Mouse (Mus musculus) induced T-regulatory cell, adult 2 months (primary cell): Measurements from ENCODE around the gene Hes7.

Experiments used
- DNase-seq: peaks from one replicate; pipeline ENCODE4 v3.0.0-alpha.2; 2012; ENCODE audit warnings: low read depth

Hes7 gene

DNA sequence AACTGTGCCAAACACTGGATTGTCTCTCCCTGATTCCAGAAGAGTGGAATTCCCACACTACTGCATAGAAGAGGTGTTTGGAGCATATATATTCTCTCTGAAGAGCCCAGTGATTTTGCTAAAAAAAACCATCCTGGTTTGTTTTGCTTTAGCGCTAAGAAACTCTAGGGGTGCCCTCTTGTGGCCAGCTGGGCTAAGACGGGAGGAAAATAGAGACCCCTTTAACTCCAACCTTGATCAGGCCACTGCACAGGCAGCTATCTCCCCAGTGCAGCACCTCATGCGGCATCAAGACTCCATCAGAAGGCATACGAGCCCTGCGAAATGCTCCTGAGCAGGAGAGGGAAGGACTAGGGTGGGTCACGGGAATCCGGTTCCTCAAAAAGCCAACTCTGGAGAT lies 30.2 kb downstream of the Hes7 start:
- DNase-seq, result peak; percentile 76

DNA sequence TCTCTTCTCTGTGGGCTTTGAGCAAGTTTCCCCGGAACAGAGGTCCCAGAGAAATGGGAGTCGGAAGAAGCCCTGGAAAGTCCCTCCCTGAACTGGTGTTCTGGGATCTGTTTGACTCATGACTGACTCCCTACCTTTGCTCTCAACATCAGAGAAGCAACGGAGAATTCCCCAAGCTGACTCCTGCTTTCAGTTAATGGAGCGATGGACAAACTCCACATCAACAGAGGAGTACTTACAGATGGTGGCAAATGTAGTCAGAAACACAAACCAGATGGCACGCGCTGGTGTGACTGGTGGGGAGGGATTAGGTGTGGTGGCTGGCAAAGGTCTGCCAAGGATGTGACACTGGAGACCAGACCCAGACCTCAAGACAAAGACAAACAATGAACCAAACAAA lies 30.8 kb downstream of the Hes7 start:
- DNase-seq, result no peak

DNA sequence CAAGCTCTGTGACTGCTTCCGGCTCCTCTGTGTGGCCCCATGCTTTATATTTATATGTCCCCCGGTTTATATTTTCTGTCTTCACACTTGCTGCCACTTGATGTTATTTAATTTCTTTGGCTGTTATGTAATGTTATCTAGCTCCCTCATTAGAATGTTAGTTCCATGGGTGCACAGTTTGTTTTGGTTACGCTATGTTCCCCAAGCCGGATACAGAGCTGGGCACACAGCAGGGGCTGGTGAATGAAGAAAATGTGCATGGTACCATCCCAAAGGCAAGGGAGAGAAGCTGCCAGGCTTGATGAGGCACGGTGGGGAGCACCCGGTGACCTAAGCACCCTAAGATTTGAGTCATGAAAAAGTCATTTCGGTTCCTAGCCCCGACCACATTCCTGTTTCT lies 33.6 kb downstream of the Hes7 start:
- DNase-seq, result no peak

DNA sequence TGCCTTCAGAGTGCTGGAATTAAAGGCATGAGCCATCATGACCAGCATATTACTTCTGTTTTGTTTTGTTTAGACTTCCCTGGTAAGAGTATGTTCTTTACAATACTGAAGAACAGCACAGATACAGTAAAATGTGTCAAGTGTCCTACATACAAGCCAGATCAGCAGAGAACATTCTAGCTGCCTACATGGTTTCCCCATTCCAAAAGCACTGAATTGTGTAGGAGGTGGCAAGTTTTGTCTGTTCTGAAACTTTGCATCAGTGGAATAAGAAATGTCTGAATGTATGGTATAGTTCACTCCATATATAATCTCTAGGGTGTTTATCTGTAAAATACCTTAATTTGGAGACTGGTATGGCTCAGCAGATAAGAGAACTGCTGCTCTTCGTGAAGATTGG lies 35.1 kb downstream of the Hes7 start:
- DNase-seq, result no peak

DNA sequence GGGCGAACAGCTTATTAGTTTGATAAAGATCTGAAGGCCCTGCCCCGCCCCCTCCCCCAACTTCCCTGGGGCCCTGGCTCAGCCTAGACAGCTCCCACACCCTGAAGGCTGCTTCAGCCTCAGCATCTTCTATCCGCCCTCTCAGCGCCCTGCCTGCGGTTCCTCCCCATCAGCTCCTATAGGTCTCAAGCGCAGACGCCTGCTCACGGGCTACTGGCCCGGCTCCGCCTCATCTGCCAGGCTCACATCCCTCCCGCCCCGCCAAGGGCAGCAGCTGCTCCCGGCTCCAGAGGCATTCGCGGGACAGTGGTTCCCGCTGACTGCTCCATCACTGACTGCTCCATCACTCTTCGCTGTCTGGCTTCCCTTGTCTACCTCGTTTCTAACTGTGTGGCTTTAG lies 36.6 kb downstream of the Hes7 start, which contains the start of gene Alox12b:
TSS of gene Alox12b (plus strand) at position 190 of the 400 bp plus-strand sequence.
- DNase-seq, result no peak

DNA sequence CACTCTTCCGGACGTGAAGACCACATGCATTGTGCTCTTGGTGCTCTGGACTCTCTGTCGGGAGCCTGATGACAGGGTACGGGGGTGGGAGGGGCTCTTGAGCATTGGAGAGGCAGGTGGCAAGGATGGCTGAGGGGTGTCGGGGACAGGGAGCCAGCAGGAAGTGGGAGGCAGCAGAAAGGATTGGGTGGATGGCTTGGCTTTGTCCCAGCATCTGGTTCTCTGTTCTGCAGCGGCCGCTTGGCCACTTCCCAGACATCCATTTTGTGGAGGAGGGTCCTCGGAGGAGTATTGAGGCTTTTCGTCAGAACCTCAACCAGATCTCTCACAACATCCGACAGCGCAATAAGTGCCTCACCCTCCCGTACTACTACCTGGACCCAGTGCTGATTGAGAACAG lies 49.1 kb downstream of the Hes7 start:
- no peak for DNase-seq

DNA sequence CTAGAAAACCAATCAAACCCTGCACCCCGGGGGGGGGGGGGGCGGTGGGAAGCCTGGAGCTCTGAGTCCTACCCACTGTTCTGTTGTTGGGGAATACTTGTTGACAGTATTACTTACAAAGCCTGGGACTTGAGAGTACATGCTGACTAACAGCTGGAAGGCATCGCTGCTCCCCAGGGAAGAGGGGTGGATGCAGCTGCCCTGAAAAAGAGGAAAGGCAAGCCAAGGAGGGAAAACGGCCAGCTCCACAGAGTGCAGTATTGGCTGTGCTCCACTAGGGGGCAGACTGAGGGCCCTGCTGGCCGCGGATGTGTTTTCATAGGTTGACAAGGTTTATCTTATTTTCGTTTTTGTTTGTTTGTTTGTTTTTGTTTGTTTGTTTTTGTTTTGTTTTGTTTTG lies 51.4 kb downstream of the Hes7 start:
- peak; percentile 69 for DNase-seq

DNA sequence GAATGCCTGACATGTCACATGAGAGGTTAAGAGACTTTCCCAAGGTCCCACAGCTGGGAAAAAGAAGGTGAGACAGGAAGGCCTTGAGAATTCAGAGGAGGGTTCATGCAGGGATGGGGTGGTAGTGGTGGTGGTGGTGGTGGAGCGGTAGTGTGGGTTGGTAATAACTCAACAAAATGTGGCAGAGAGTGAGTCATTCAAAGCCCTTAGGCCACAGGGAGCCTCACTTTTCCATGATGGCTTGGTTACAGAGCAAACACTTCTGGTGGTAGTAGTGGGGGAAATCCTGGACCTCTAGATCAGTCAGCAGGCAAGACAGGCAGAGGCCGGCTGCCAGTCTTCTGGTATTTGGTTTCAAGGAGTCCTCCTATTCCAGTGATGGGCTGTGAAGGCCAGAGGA lies 52.4 kb downstream of the Hes7 start:
- no peak for DNase-seq
